Mouse (Mus musculus) hindbrain, postnatal 0 days (tissue): Measurements from ENCODE around the gene Slc7a11. TPM values are rescaled to one million over a fixed set of nuclear protein-coding genes. Genes with fewer than 3 reads are reported as not detected.

Experiments used
- ATAC-seq: fragments of 200-750 bp; cut with Nextera tagmentation; 2 replicates; pipeline ENCODE4 v1.8.0; 2017; ENCODE audit warnings: mild to moderate bottlenecking, moderate TSS enrichment, moderate library complexity
- DNase-seq: peaks from one replicate; pipeline ENCODE4 v3.0.0-alpha.2; 2015; ENCODE audit warnings: low spot score
- H3K27ac ChIP-seq: fragments of 300-500 bp; sonication (generic); 2 replicates; pipeline ENCODE4 v1.5.1; 2014; ENCODE audit warnings: mild to moderate bottlenecking
- H3K27me3 ChIP-seq: fragments of 300-500 bp; sonication (generic); 2 replicates; pipeline ENCODE4 v1.6.1; 2014; ENCODE audit warnings: low read length, mixed read lengths; ENCODE audit not compliant: insufficient read depth
- H3K36me3 ChIP-seq: fragments of 300-500 bp; sonication (generic); 2 replicates; pipeline ENCODE4 v1.6.1; 2014; ENCODE audit warnings: low read length, mixed read lengths; ENCODE audit not compliant: insufficient read depth
- H3K4me1 ChIP-seq: fragments of 300-500 bp; sonication (generic); 2 replicates; pipeline ENCODE4 v1.6.1; 2014; ENCODE audit warnings: antibody characterized with exemption, low read length, mixed read lengths; ENCODE audit not compliant: insufficient read depth
- H3K4me2 ChIP-seq: fragments of 300-500 bp; sonication (generic); 2 replicates; pipeline ENCODE4 v1.6.1; 2014; ENCODE audit warnings: low read depth, mild to moderate bottlenecking, low read length, moderate library complexity, mixed read lengths
- H3K4me3 ChIP-seq: fragments of 300-500 bp; sonication (generic); 2 replicates; pipeline ENCODE4 v1.5.1; 2014; ENCODE audit warnings: low read length
- H3K9ac ChIP-seq: fragments of 300-500 bp; sonication (generic); replicated peaks from 2 replicates; pipeline ENCODE4 v1.6.1; 2014; ENCODE audit warnings: mild to moderate bottlenecking, low read length, moderate library complexity, mixed read lengths
- H3K9me3 ChIP-seq: fragments of 300-500 bp; sonication (generic); 2 replicates; pipeline ENCODE4 v1.6.1; 2016; ENCODE audit warnings: low read length, mixed read lengths
- CTCF ChIP-seq: IDR thresholded peaks from 2 replicates; pipeline ENCODE4 v1.5.1; 2016; ENCODE audit warnings: antibody characterized with exemption, control low read depth, low read depth
- WGBS: fragments of 180-500 bp; shearing (Covaris S2); extraction: QIAGEN DNeasy Blood & Tissue Kit; methylation state at CpG from one replicate; pipeline ENCODE4 v1.1.7; 2014; 5-methylcytosine and 5-hydroxymethylcytosine counted together
- polyA plus RNA-seq: library from polyadenylated mRNA; unstranded; fragments of >200 nt; fragmentation: Nextera tagmentation; extraction: Ambion mirVana; gene quantifications from 2 replicates; pipeline ENCODE4 v1.2.1, GENCODE M21; 2015
- total RNA-seq: library from RNA; depleted of rRNA; stranded (reverse); fragments of >200 nt; gene quantifications from 2 replicates; pipeline ENCODE4 v1.2.3, GENCODE M21; 2014

Slc7a11 gene
- total and polyA plus RNA-seq, 2 experiments from 2014 or later = 4.8 to 18.0 TPM

GRCm38 (mm10) chr3:50132204-50132603 lies 311.2 kb downstream of the Slc7a11 start:
- DNase-seq = no peak
- Histone ChIP-seq H3K9me3 (no peaks in the 10 kb centered on the region), H3K4me2 (no peak overlapping the region), H3K9ac (no peak overlapping the region), H3K27me3 (no peaks in the 10 kb centered on the region), H3K4me1 (no peaks in the 10 kb centered on the region), H3K4me3 (no peak overlapping the region), H3K36me3 (no peaks in the 10 kb centered on the region), H3K27ac (no peak overlapping the region)
- TF ChIP-seq CTCF = no peak
- WGBS = 88% methylated on average over 5 of the region's 5 CpGs
- no peak for ATAC-seq

GRCm38 (mm10) chr3:50130319-50130718 lies 313.1 kb downstream of the Slc7a11 start:
- DNase-seq = no peak

GRCm38 (mm10) chr3:50121001-50121400 lies 322.4 kb downstream of the Slc7a11 start:
- no peak overlapping the region for H3K4me2 ChIP-seq
- TF ChIP-seq CTCF = peak; percentile 29
- H3K36me3 ChIP-seq = no peaks in the 10 kb centered on the region
- no peaks in the 10 kb centered on the region for H3K27me3 ChIP-seq
- no peaks in the 10 kb centered on the region for H3K4me1 ChIP-seq
- H3K27ac ChIP-seq = no peak overlapping the region
- 63% methylated on average over 1 of the region's 1 CpGs for WGBS
- H3K4me3 ChIP-seq = no peak overlapping the region
- DNase-seq = no peak
- H3K9ac ChIP-seq = no peak overlapping the region
- H3K9me3 ChIP-seq = no peaks in the 10 kb centered on the region
- ATAC-seq = no peak

More at GRCm38 (mm10) chr3:50130319-50130718, 313.1 kb downstream of the Slc7a11 start:
- TF ChIP-seq CTCF = no peak
- no peak overlapping the region for H3K27ac ChIP-seq
- no peak overlapping the region for H3K4me3 ChIP-seq
- H3K9me3 ChIP-seq = no peaks in the 10 kb centered on the region
- H3K36me3 ChIP-seq = no peaks in the 10 kb centered on the region
- no peak for ATAC-seq
- no peaks in the 10 kb centered on the region for H3K27me3 ChIP-seq
- no peaks in the 10 kb centered on the region for H3K4me1 ChIP-seq
- 85% methylated on average over 2 of the region's 2 CpGs for WGBS
- H3K4me2 ChIP-seq = no peak overlapping the region
- no peak overlapping the region for H3K9ac ChIP-seq

- Histone ChIP-seq H3K4me3 (no peak overlapping the region), H3K9me3 (no peaks in the 10 kb centered on the region), H3K4me1 (no peaks in the 10 kb centered on the region), H3K27ac (no peak overlapping the region), H3K9ac (no peak overlapping the region), H3K36me3 (no peaks in the 10 kb centered on the region), H3K4me2 (no peak overlapping the region), H3K27me3 (no peaks in the 10 kb centered on the region)
- DNase-seq = peak; percentile 59
- no peak for TF ChIP-seq CTCF
- no peak for ATAC-seq
- WGBS = 23% methylated on average over 1 of the region's 1 CpGs
Measured at GRCm38 (mm10) chr3:50116266-50116665, 327.1 kb downstream of the Slc7a11 start.

GRCm38 (mm10) chr3:50105509-50105908 lies 337.9 kb downstream of the Slc7a11 start:
- ATAC-seq (no peak), DNase-seq (no peak)
- H3K4me1 ChIP-seq = no peaks in the 10 kb centered on the region
- WGBS = 79% methylated on average over 6 of the region's 6 CpGs
- H3K27ac ChIP-seq = no peak overlapping the region
- no peak overlapping the region for H3K9ac ChIP-seq
- H3K27me3 ChIP-seq = no peaks in the 10 kb centered on the region
- TF ChIP-seq CTCF = no peak
- H3K36me3 ChIP-seq = no peaks in the 10 kb centered on the region
- H3K4me2 ChIP-seq = no peak overlapping the region
- H3K4me3 ChIP-seq = no peak overlapping the region
- H3K9me3 ChIP-seq = no peaks in the 10 kb centered on the region

GRCm38 (mm10) chr3:50094404-50095092 lies 348.9 kb downstream of the Slc7a11 start:
- WGBS = 82% methylated on average over 7 of the region's 7 CpGs
- no peaks in the 10 kb centered on the region for H3K9me3 ChIP-seq
- no peak overlapping the region for H3K4me2 ChIP-seq

GRCm38 (mm10) chr3:50076979-50077378 lies 366.4 kb downstream of the Slc7a11 start:
- H3K4me1 ChIP-seq = no peaks in the 10 kb centered on the region
- H3K9me3 ChIP-seq = no peaks in the 10 kb centered on the region
- no peak overlapping the region for H3K4me3 ChIP-seq
- no peak overlapping the region for H3K4me2 ChIP-seq
- peak; percentile 82 for DNase-seq
- no peaks in the 10 kb centered on the region for H3K36me3 ChIP-seq
- no peak overlapping the region for H3K27ac ChIP-seq
- no peak for ATAC-seq
- 20% methylated on average over 7 of the region's 7 CpGs for WGBS
- no peaks in the 10 kb centered on the region for H3K27me3 ChIP-seq
- H3K9ac ChIP-seq = no peak overlapping the region
- peak; percentile 77 for TF ChIP-seq CTCF

More at GRCm38 (mm10) chr3:50094404-50095092, 348.9 kb downstream of the Slc7a11 start:
- Histone ChIP-seq H3K27ac (no peak overlapping the region), H3K36me3 (no peaks in the 10 kb centered on the region), H3K4me3 (no peak overlapping the region), H3K27me3 (no peaks in the 10 kb centered on the region), H3K4me1 (no peaks in the 10 kb centered on the region), H3K9ac (no peak overlapping the region)
- no peak for TF ChIP-seq CTCF
- no peak for DNase-seq
- no peak for ATAC-seq
